Mouse (Mus musculus) thymus, postnatal 0 days (tissue): ENCODE data around the gene Ntn5. TPM values are rescaled to one million over a fixed set of nuclear protein-coding genes. Genes with fewer than 3 reads are reported as not detected.

Experiments
- DNase-seq: peaks from one replicate; pipeline ENCODE4 v3.0.0-alpha.2; 2015; ENCODE audit warnings: low spot score
- polyA plus RNA-seq: library from polyadenylated mRNA; unstranded; fragments of >200 nt; fragmentation: Nextera tagmentation; extraction: Ambion mirVana; gene quantifications from 2 replicates; pipeline ENCODE4 v1.2.1, GENCODE M21; 2015

The Ntn5 gene
- polyA plus RNA-seq, 1 experiment from 2014 or later: 0.73 TPM

DNA sequence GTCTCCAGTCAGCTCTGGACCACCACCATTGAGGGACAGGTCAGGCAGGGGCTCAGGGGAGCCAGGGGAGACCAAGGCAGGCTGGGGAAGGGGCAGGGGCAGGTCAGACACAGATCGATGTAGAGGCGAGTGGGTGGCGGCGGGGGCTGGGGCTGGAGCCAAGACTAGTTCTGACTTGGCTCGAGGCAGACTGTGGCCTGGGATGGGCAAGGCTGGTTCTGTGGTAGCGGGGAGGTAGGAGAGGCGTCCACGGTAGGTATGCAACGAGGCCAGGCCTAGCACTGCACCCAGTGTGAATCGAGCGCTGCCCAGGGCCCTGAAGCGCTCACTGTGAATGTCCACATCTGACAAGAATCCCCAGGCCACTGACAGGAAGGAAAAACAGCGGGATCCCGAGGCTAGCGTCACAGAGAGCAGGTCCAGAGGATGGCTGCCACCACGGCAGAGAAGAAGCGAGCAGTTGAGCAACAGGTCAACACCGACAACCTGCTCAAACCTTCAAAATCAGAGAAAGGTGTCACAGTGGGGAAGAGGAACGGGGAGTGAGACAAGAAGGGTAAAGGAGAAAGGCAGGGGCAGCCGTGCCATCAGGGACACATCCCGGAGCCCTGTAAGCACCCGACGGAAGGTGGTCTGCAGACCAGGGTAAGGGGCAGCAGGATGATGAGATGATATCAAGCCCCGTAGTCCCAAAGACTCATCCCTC, 27.6 kb downstream of the Ntn5 start:
- no peak for DNase-seq

DNA sequence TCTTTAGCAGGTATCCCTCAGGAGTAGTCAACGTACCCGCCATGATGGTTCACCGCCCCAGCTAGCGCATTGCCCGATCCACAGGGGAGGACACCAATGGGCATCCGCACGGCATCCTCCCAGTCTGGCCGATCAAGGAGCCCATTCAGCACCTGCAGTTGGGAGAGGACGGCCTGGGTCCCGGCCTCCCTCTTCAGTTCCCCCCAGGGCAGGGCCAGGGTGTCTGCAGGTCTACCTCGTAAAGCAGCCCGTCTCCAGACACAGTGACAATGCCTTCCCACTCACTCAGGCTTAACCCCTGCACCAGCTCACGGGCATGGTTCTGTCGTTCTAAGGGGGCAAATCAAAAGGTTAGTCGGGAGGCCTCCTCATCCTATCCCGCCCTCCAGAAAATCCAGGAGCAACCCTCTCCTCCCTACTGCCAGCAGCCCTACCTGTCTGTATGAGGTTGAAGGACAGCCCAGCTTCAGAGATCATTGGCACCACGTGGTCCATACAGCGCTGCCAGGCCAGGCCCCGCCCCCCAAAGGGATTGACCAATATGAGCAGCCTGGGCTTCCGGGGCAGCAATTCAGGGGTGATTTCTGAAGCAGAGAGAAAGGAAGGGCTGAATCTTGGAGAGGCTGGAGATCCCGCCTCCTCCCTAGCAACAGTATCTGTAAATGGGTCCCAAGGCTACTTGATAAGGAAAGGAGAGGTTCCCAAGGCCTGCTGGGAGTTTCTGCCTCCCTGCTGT, 28.4 kb downstream of the Ntn5 start:
- DNase-seq: no peak

GRCm38 (mm10) chr7:45713396-45713795, 29.6 kb downstream of the Ntn5 start:
- no peak for DNase-seq

GRCm38 (mm10) chr7:45713881-45714520, 30.2 kb downstream of the Ntn5 start:
- no peak for DNase-seq

- DNase-seq: no peak
Measured at GRCm38 (mm10) chr7:45714630-45715089, 30.8 kb downstream of the Ntn5 start.

DNA sequence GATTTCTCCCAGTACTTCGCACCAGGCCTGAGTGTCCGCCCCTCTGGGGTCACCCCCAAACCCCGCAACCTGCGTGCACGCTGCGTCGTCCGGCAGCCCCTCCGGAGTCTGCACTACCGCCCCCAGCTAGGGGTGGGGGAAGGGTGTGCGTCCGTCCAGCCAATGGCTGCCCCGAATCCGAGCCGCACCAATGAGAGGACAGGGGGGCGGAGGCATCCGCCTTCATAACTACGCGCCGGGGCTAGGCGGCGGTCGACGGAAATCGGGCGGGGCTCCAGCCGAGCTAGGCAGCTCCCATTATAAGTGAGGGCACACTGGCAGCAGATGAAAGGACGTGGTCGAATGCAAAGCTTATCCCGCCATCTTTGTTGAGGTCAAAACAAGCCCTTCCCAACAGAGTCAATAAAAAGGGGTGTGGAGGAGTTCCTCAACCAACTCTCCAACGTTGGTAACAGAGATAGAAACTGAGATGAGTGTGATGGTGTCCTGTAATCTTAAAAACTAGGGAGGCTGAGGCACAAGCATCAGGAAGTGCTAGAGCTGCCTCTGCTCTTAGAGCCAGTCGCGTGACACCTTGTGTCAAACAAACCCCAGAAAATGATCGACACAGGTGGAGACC, 31.4 kb downstream of the Ntn5 start, which contains the start of gene Rpl18:
Rpl18 (plus strand) TSS at position 368 of the 619 bp plus-strand sequence.
- DNase-seq: peak; percentile 98

- DNase-seq: no peak
Measured at GRCm38 (mm10) chr7:45715741-45716459, 32.1 kb downstream of the Ntn5 start.

DNA sequence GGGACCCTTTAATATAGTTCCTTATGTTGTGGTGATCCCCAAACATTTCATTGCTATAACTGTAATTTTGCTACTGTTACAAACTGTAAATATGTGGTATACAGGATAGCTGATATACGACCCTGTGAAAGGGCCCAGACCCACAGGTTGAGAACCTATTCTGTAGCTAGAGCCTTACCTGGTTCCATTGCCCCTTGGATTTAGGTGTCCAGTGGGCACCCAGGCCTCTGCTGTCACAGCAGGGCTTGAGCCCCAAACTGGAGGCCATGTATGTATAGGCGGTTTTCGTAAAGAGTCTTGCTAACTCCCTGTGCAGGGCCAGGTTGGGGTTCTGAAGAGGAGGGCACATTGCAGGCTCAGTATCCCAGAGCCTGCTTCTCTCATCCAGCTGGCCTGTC, 32.6 kb downstream of the Ntn5 start:
- DNase-seq: no peak

GRCm38 (mm10) chr7:45716952-45717917, 33.4 kb downstream of the Ntn5 start:
- no peak for DNase-seq

GRCm38 (mm10) chr7:45717918-45718297, 34.1 kb downstream of the Ntn5 start, which contains the start of gene Sphk2:
TSS of gene Sphk2 (minus strand) at chr7:45718002.
- peak; percentile 99 for DNase-seq

DNA sequence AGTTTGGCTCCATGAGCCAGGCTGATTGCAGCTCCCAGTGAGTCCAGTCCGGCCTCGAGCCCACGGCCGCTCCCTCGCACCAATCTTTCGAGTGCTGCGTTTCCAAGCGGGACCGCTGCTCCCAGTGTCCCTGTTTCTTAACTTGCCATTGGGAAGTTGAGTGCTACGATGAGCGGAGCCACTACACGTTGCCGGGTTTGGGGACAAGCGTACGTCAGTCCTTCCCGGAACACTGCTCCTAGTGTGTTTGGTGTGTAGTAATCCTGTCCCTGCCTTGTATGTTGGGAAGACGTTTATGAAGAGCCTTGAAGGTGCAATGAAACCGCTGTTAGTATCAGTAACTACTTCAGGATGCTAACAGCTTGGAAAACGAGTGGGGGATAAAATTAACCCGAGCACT, 34.5 kb downstream of the Ntn5 start:
- no peak for DNase-seq

GRCm38 (mm10) chr7:45719180-45719579, 35.4 kb downstream of the Ntn5 start:
- DNase-seq: no peak

DNA sequence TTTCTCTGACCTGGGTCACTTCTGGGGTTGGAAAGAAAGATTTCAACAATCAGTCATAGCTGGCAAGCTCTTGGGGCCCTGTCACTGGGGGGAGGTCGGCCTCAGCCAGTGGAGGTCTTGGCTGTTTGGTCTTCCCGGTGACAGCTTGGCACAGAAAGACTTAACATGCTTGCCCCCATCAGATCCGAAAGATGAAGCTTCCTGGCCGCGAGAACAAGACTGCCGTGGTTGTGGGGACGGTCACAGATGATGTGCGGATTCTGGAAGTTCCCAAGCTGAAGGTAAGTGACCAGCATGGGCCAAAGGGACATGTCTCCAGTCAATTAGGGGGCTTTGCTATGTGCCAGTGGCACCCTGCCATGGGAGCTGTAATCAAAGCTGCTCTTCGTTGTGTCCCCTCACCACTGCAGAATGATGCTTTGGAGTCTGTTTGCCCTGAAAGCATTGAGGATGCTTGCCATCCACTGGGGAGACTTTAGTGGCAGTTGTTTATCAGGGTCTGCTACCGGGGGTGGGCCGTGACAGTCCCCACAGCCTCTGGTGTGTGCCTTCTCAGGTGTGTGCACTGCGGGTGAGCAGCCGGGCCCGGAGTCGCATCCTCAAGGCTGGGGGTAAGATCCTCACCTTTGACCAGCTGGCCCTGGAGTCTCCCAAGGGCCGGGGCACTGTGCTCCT, 36.1 kb downstream of the Ntn5 start:
- no peak for DNase-seq

DNA sequence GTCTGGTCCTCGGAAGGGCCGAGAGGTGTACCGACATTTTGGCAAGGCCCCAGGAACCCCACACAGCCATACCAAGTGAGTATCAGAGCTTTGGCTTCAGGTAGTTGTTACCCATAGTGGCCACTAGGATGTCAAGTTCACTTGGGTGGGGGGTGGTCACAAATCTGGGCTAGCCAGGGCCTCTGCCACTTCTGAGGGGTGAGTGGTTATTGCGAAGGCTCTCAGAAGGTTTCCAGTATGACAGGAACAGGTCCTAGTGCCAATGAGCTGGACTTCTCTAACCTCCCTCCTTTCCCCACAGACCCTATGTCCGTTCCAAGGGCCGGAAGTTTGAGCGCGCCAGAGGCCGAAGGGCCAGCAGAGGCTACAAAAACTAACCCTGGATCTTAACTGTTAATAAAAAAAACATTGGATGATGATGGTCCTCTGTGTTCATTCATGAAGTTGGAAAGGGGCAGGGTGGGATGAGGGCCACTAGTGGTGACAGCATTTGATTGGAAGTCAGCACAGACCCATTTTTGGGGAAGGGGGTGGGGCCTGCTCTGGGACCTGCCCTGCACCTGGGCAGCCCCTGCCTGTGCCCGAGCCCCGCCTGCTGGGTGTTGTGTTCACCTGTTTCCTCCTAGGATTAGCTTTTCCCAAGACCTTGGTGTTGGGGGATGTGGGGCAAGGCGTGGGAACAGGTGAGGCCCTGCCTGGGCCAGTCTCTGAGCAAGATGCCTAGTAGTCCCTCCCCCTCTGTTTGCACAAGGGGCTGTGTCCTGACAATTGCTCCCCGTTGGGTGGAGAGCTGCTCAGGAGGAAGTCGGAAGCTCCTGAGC, 36.8 kb downstream of the Ntn5 start, which contains the start of gene Fam83e:
Fam83e (plus strand) TSS at position 800 of the 821 bp plus-strand sequence.
- no peak for DNase-seq

- no peak for DNase-seq
Measured at GRCm38 (mm10) chr7:45721234-45721571, 37.4 kb downstream of the Ntn5 start.

DNA sequence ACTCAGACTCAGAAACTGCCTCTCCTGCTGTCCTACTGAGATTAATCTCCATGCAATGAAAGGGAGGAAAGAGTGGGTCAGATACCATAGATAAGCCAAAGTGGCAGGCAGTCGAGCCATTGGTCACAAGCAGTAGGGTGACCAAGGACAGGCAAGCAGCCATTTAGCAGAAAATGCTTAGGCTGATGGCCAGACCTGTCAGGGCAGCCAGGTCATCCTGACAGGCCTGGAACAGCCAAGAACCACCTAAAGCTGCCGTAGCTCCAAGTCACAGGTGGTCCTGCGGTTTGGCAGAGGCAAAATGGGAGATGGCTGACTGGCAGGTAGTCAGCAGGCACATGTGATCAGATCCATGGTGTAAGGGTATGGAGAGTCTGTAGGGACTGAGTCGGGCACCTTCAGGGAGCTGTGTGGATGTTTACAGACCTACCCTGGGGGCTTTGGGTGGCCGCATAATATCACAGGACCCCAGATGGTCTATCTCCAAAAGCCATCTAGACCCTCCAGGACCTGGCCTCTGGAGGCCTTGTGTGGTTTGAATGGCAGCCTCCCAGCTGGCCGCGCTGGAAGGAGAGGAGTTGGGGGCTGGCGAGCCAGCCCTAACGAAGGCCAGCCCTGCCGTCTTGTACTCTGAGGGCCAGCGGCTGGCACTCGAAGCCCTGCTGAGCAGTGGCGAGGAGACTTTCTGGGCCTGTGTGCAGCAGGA, 38.0 kb downstream of the Ntn5 start:
- DNase-seq: no peak

GRCm38 (mm10) chr7:45722348-45722713, 38.5 kb downstream of the Ntn5 start:
- DNase-seq: no peak

GRCm38 (mm10) chr7:45723301-45723700, 39.5 kb downstream of the Ntn5 start:
- no peak for DNase-seq
